Mouse (Mus musculus) limb, embryonic 13.5 days (tissue): ENCODE results near the gene Banp. TPM values are rescaled to one million over a fixed set of nuclear protein-coding genes. Genes with fewer than 3 reads are reported as not detected.

Source experiments
- ATAC-seq: fragments of 200-750 bp; cut with Nextera tagmentation; 2 replicates; pipeline ENCODE4 v1.8.0; 2017; ENCODE audit warnings: low read depth, moderate number of reproducible peaks, moderate TSS enrichment; ENCODE audit not compliant: low FRiP score
- H3K27ac ChIP-seq: fragments of 300-500 bp; sonication (generic); 2 replicates; pipeline ENCODE4 v1.5.1; 2015; ENCODE audit warnings: inconsistent platforms, mild to moderate bottlenecking, moderate library complexity
- H3K27me3 ChIP-seq: fragments of 300-500 bp; sonication (generic); 2 replicates; pipeline ENCODE4 v1.6.1; 2015; ENCODE audit warnings: mild to moderate bottlenecking, inconsistent platforms
- H3K36me3 ChIP-seq: fragments of 300-500 bp; sonication (generic); 2 replicates; pipeline ENCODE4 v1.6.1; 2015; ENCODE audit warnings: inconsistent platforms, mild to moderate bottlenecking, moderate library complexity
- H3K4me1 ChIP-seq: fragments of 300-500 bp; sonication (generic); 2 replicates; pipeline ENCODE4 v1.6.1; 2015; ENCODE audit warnings: inconsistent platforms
- H3K4me2 ChIP-seq: fragments of 300-500 bp; sonication (generic); replicated peaks from 2 replicates; pipeline ENCODE4 v1.6.1; 2015; ENCODE audit warnings: inconsistent platforms, mild to moderate bottlenecking, moderate library complexity
- H3K4me3 ChIP-seq: fragments of 300-500 bp; sonication (generic); 2 replicates; pipeline ENCODE4 v1.5.1; 2015; ENCODE audit warnings: moderate library complexity, mild to moderate bottlenecking, inconsistent platforms
- H3K9ac ChIP-seq: fragments of 300-500 bp; sonication (generic); 2 replicates; pipeline ENCODE4 v1.6.1; 2015; ENCODE audit warnings: mild to moderate bottlenecking, inconsistent platforms
- H3K9me3 ChIP-seq: fragments of 300-500 bp; sonication (generic); 2 replicates; pipeline ENCODE4 v1.6.1; 2016; ENCODE audit warnings: inconsistent platforms
- WGBS: fragments of 180-500 bp; shearing (Covaris S2); methylation state at CpG from one replicate; pipeline ENCODE4 v1.1.7; 2015; 5-methylcytosine and 5-hydroxymethylcytosine counted together
- polyA plus RNA-seq: library from polyadenylated mRNA; unstranded; fragments of >200 nt; fragmentation: Nextera tagmentation; extraction: Ambion mirVana; gene quantifications from 2 replicates; pipeline ENCODE4 v1.2.1, GENCODE M21; 2015

Banp gene
- polyA plus RNA-seq, 1 experiment from 2014 or later: 53.6 TPM

DNA sequence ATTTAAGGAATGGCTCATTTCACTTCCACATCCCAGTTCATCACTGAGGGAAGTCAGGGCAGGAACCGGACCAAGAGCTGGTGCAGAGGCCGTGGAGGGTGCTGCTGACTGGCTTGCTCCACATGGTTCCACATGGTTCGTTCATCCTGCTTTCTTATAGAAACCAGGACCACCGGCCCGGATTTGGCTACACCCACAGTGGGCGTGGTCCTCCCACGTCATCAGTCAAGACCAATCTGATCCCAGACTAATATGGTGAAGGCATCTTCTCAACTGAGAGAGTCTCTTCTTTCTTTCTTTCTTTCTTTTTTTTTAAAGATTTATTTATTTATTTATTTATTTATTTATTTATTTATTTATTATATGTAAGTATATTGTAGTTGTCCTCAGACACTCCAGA, 18.0 kb upstream of the Banp start:
- H3K36me3 ChIP-seq: no peaks in the 10 kb centered on the region
- no peak overlapping the region for H3K4me3 ChIP-seq
- H3K4me2 ChIP-seq: no peak overlapping the region
- no peak overlapping the region for H3K9ac ChIP-seq
- 87% methylated on average over 7 of the region's 7 CpGs for WGBS
- H3K27me3 ChIP-seq: no peaks in the 10 kb centered on the region
- H3K9me3 ChIP-seq: no peaks in the 10 kb centered on the region
- peaks cover 18% of the 10 kb centered on the region for H3K4me1 ChIP-seq
- no peak for ATAC-seq
- no peak overlapping the region for H3K27ac ChIP-seq

DNA sequence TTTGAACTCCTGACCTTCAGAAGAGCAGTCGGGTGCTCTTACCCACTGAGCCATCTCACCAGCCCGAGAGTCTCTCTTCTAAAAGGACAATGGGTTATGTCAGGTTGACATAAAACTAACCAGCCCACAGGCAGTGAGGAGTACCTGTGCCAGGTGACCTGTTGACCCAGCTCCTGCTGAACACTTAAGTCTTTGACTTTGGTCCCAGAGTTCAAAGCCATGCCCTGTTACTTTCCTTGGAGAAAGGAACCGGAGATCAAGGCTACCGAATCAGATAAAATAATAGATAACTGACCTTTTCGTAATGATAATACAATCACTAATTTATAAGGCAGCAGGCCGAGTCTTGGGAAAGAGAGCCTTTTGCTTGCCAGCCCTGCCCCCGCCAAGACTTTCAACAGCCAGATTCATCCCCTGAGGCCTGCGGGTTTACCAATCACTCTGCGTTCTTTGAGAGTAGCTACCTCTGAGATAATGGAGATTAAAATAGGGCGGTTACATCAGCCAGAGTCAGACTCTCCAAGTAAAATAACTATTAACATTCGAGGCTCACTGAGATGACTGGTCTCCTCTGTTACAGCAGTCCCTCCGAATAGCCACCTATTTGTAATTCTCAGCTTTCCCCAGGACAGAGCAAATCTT, 17.4 kb upstream of the Banp start:
- Histone ChIP-seq H3K27me3 (no peaks in the 10 kb centered on the region), H3K4me1 (peaks cover 19% of the 10 kb centered on the region), H3K4me3 (no peak overlapping the region), H3K36me3 (no peaks in the 10 kb centered on the region), H3K9me3 (no peaks in the 10 kb centered on the region), H3K27ac (no peak overlapping the region), H3K9ac (no peak overlapping the region), H3K4me2 (no peak overlapping the region)
- 81% methylated on average over 12 of the region's 12 CpGs for WGBS
- no peak for ATAC-seq

DNA sequence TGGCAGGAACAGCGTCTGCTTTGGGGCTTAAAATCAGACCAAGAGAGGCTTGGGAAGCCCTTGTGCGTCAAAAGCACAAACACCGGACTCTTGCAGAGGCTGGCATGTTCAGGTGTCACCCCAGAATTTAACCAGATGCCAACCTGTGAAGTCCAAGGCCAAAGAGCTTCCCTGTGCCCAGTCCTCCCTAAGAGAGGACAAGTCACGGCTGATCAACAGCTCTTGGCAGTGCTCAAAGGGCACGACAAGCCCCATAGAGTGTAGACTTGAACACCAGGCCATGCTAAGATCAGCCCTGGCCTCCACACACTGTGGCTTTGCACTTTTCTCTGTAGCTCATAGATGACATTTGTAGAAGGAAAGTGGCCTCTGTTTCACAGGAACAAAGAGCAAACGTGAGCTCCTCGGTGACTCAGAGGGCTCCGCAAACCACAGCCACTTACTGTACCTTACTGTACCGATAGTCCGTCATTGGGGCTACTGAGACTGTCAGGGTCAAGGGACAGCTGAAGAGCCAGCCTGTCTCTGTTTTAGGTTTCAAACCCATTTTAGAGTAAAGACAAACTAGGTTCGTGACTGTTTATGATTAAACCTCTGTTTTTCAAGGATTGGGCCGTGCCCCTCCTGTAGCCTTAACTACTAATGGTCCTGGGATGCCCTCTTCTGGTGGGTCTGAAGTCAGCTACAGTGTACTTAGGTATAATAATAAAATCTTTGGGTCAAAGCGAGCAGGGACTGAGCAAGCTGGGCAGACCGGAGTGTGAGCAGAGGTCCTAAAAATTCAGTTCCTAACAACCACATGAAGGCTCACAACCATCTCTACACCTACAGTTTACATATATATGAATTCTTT, 16.7 kb upstream of the Banp start:
- H3K9me3 ChIP-seq: no peaks in the 10 kb centered on the region
- no peak overlapping the region for H3K4me2 ChIP-seq
- no peak overlapping the region for H3K27ac ChIP-seq
- peaks cover 19% of the 10 kb centered on the region for H3K4me1 ChIP-seq
- no peaks in the 10 kb centered on the region for H3K36me3 ChIP-seq
- 84% methylated on average over 14 of the region's 14 CpGs for whole genome bisulfite sequencing
- no peak overlapping the region for H3K4me3 ChIP-seq
- no peak overlapping the region for H3K9ac ChIP-seq
- H3K27me3 ChIP-seq: no peaks in the 10 kb centered on the region
- ATAC-seq: no peak

DNA sequence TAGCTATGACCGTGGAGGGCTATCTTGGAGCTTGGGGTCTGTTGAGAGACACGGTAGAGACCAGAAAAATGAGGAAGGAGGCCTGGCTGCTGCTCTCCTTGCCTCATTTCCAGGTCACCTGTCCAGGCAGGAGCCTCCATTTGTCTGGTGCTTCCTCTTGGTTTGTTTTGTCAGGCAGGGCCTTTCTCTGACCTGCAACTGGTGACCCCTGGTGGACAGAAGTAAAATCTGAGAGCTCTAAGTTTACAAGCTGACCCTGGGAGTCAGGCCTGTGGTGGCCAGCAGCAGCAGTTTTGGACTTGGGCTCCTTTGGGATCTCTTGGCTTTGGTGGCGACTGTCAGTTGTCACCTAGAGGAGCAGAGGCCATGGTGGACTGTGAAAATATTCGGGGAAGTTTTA, 15.0 kb upstream of the Banp start:
- Histone ChIP-seq H3K4me3 (no peak overlapping the region), H3K4me2 (no peak overlapping the region), H3K27me3 (no peaks in the 10 kb centered on the region), H3K4me1 (peaks cover 19% of the 10 kb centered on the region), H3K9ac (no peak overlapping the region), H3K9me3 (no peaks in the 10 kb centered on the region), H3K36me3 (no peaks in the 10 kb centered on the region), H3K27ac (no peak overlapping the region)
- WGBS: 33% methylated on average over 4 of the region's 4 CpGs
- ATAC-seq: no peak

DNA sequence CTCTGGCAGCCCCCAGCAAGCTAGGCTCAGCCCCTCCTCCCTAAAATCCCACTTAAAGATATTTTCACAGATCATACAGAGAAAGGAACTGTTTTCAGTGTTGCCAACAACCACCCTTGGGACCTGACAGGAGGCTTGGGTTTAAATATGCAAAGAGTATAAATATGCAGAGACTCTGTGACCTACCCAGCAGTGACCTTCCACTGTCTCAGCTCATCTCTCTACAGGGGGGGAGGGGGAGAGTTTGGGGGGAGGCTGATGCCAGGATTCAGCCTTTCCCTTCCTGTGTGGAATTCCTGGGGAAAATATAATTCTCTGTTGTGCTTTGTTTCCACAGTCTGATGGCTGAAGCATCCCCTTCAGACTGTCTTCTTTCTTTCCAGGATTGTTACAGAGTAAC, 14.6 kb upstream of the Banp start:
- H3K4me3 ChIP-seq: no peak overlapping the region
- H3K27me3 ChIP-seq: no peaks in the 10 kb centered on the region
- no peak for ATAC-seq
- no peak overlapping the region for H3K27ac ChIP-seq
- H3K9ac ChIP-seq: peak overlapping the region; percentile 36; the same call in 1 of the 2 replicates
- no peaks in the 10 kb centered on the region for H3K36me3 ChIP-seq
- no peaks in the 10 kb centered on the region for H3K9me3 ChIP-seq
- no peak overlapping the region for H3K4me2 ChIP-seq
- H3K4me1 ChIP-seq: peaks cover 19% of the 10 kb centered on the region

- no peak for ATAC-seq
- Histone ChIP-seq H3K9ac (peak overlapping the region; percentile 36; the same call in 1 of the 2 replicates), H3K4me3 (no peak overlapping the region), H3K4me1 (peaks cover 19% of the 10 kb centered on the region), H3K27ac (no peak overlapping the region), H3K27me3 (no peaks in the 10 kb centered on the region), H3K36me3 (no peaks in the 10 kb centered on the region), H3K4me2 (no peak overlapping the region), H3K9me3 (no peaks in the 10 kb centered on the region)
- WGBS: 50% methylated on average over 12 of the region's 12 CpGs
Observed at GRCm38 (mm10) chr8:121935341-121936294, 13.9 kb upstream of the Banp start.

DNA sequence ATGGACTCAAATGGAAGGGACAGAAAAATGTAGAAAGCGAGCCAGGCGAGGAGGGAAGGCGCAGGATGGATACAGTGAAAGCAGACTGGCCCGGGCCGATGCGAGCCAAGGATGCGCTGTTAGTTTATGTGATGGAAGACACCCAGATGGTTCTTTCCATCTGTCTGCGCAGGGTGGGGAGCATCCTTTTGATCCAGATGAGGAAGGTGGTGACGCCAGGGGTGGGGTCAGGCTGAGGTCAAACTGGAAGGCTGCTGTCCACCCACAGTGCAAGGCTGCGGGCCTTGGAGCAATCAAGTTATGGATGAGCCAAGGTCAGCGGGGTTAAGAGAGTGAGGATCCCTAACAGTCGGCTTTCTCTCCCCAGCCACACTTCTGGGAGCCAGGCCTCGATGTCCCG, 13.2 kb upstream of the Banp start:
- ATAC-seq: no peak
- Histone ChIP-seq H3K4me3 (no peak overlapping the region), H3K27ac (no peak overlapping the region), H3K4me1 (peaks cover 19% of the 10 kb centered on the region), H3K4me2 (no peak overlapping the region), H3K9me3 (no peaks in the 10 kb centered on the region), H3K36me3 (no peaks in the 10 kb centered on the region), H3K27me3 (no peaks in the 10 kb centered on the region), H3K9ac (no peak overlapping the region)
- WGBS: 51% methylated on average over 14 of the region's 14 CpGs

DNA sequence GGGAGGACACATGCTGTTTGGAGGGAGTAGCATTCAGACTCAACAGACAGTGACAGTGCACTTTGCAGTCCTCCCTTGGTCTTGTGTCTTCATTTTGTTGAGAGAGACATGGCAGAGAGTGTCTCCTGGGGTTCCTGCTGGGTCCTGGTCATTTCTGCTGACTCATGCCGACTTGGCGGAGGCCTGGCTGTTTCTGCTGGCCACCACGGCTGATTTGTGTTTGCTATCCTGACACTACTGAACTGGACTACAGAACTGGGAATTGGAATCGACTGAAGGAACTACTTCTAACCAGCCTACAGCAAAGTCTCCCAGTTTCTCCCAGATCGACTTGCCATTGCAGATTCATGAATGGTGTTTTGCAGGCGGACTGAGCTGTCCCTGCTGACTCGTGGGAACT, 10.8 kb upstream of the Banp start:
- H3K27me3 ChIP-seq: no peaks in the 10 kb centered on the region
- ATAC-seq: no peak
- H3K4me3 ChIP-seq: no peak overlapping the region
- peaks cover 19% of the 10 kb centered on the region for H3K4me1 ChIP-seq
- no peaks in the 10 kb centered on the region for H3K36me3 ChIP-seq
- no peak overlapping the region for H3K27ac ChIP-seq
- H3K9ac ChIP-seq: no peak overlapping the region
- H3K9me3 ChIP-seq: no peaks in the 10 kb centered on the region
- H3K4me2 ChIP-seq: no peak overlapping the region
- 82% methylated on average over 7 of the region's 7 CpGs for WGBS

GRCm38 (mm10) chr8:121943057-121943540, 6.5 kb upstream of the Banp start:
- Histone ChIP-seq H3K9me3 (no peaks in the 10 kb centered on the region), H3K4me2 (no peak overlapping the region), H3K4me1 (peaks cover 12% of the 10 kb centered on the region), H3K9ac (no peak overlapping the region), H3K4me3 (no peak overlapping the region), H3K27ac (no peak overlapping the region), H3K36me3 (no peaks in the 10 kb centered on the region), H3K27me3 (no peaks in the 10 kb centered on the region)
- WGBS: 26% methylated on average over 2 of the region's 2 CpGs
- no peak for ATAC-seq

DNA sequence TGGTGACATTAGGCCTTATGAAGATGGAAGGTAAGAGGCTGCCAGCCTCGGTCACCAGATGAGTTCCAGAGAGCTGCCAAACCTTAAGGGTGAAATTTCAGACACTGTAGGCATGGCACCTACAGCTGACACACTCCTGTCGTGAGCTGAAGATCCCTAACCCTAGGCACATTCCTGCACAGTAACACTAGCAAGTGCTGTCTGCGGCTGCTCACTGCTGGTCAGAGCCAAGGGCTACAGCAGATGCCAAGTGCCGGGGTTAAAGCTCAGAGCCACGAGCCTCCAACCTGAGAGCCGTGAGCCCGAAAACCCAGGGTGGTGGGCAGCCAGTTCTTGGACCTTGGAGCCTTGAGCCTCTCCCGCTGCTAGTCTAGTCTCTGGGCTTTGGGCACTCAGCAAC, 5.8 kb upstream of the Banp start:
- 81% methylated on average over 8 of the region's 8 CpGs for WGBS
- no peaks in the 10 kb centered on the region for H3K27me3 ChIP-seq
- H3K4me2 ChIP-seq: no peak overlapping the region
- H3K9me3 ChIP-seq: no peaks in the 10 kb centered on the region
- H3K4me3 ChIP-seq: no peak overlapping the region
- no peaks in the 10 kb centered on the region for H3K36me3 ChIP-seq
- ATAC-seq: no peak
- H3K9ac ChIP-seq: 0 out of 2 replicates have a peak overlapping the region, but pooled peaks have one; percentile 25
- no peak overlapping the region for H3K27ac ChIP-seq
- peaks cover 19% of the 10 kb centered on the region for H3K4me1 ChIP-seq

GRCm38 (mm10) chr8:121944831-121945230, 4.7 kb upstream of the Banp start, which contains the start of gene Car5a:
TSS of gene Car5a (minus strand) at chr8:121944904.
- Histone ChIP-seq H3K9me3 (no peaks in the 10 kb centered on the region), H3K9ac (0 out of 2 replicates have a peak within 1 kb of the TSS, but pooled peaks have one; percentile 25), H3K27me3 (no peaks in the 10 kb centered on the region), H3K4me3 (no peak within 1 kb of the TSS), H3K27ac (no peak within 1 kb of the TSS), H3K36me3 (no peaks in the 10 kb centered on the region), H3K4me1 (peaks cover 29% of the 10 kb centered on the region), H3K4me2 (no peak within 1 kb of the TSS)
- no peak for ATAC-seq

- no peak overlapping the region for H3K4me2 ChIP-seq
- H3K4me1 ChIP-seq: peaks cover 30% of the 10 kb centered on the region
- H3K4me3 ChIP-seq: no peak overlapping the region
- H3K27me3 ChIP-seq: no peaks in the 10 kb centered on the region
- no peak overlapping the region for H3K27ac ChIP-seq
- WGBS: 81% methylated on average over 7 of the region's 7 CpGs
- no peaks in the 10 kb centered on the region for H3K9me3 ChIP-seq
- no peaks in the 10 kb centered on the region for H3K36me3 ChIP-seq
- H3K9ac ChIP-seq: no peak overlapping the region
- no peak for ATAC-seq
Observed at GRCm38 (mm10) chr8:121946351-121946750, 3.2 kb upstream of the Banp start.
